Mouse (Mus musculus) mammary gland, adult 2 months (tissue): ENCODE data around the gene Slc39a1. TPM values are rescaled to one million over a fixed set of nuclear protein-coding genes. Genes with fewer than 3 reads are reported as not detected.

Source experiments
- polyA plus RNA-seq: library from polyadenylated mRNA; depleted of rRNA; stranded (reverse); fragments of >200 nt; gene quantifications from 2 replicates; pipeline ENCODE4 v1.2.3, GENCODE M21; 2012; ENCODE audit warnings: low replicate concordance; rRNA removed

The Slc39a1 gene
- 99.1 and 121 TPM in 2 replicates for polyA plus RNA-seq

DNA sequence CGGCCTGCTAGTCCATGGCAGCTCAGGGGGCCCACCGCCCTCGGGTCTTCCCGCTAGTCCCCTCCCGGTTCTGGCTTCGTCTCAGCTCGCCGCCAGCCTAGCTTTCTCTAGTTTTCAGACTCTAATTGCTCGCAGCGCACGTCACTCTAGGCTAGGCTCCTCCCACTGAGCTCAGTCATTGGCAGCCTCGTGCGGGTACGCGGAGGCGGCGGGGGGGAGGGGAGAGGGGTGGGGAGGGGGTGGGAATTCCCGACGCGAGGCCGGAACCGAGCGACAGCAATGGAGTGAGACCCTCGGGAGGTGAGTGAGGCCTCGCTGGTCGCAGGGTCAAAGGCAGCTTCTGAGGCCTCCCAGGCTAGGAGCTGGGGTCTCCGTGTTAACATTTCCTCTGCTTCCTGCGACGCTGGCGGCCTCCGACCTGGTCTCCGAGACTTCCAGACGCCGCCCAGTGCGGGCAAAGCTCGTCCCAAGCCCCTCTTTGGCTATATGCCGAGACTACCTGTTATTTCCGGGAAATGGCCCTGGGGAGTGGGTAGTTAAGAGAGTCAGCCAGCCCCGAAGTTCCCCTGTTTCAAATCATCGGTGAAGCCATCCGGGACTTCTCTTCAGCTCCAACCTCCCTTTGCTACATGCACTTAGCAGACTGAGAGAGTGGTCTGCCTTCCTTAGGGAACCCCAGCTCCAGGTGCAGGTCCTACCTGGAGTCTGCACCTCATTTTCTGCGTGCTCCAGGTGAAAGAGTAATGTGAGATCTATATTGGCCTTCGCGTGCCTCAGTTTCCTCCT lies at the start of gene Slc39a1:
Slc39a1 (plus strand) TSS at position 213 of the 786 bp plus-strand sequence.

DNA sequence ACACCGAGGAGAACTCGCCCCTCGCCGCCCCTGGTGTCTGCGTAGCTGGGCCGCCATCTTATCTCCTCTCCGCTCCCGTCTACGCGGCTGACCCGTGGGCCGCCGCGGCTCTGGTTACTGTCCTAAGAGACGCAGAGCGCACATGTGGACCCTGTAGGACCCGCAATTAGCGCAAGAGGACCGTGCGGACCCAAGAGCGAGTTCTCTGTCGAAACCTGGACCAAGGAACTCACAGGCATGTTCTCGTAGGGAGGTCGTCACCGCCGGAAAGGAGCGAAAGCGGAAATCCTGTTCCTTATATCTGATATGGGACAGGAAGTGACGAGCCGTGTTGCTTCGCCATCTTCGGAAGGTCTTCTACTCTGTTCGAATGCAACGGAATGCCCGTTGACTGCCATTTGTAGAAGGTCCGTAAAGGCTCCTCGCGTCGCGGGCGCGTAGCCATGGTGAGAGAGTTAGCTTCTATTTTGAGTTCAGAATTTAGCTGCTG lies 34.5 kb upstream of the Slc39a1 start, which contains the start of the genes Rps27 and Rab13:
Rps27 (minus strand) TSS at position 275 of the 490 bp plus-strand sequence.
Rab13 (plus strand) TSS at position 319 of the 490 bp plus-strand sequence.

DNA sequence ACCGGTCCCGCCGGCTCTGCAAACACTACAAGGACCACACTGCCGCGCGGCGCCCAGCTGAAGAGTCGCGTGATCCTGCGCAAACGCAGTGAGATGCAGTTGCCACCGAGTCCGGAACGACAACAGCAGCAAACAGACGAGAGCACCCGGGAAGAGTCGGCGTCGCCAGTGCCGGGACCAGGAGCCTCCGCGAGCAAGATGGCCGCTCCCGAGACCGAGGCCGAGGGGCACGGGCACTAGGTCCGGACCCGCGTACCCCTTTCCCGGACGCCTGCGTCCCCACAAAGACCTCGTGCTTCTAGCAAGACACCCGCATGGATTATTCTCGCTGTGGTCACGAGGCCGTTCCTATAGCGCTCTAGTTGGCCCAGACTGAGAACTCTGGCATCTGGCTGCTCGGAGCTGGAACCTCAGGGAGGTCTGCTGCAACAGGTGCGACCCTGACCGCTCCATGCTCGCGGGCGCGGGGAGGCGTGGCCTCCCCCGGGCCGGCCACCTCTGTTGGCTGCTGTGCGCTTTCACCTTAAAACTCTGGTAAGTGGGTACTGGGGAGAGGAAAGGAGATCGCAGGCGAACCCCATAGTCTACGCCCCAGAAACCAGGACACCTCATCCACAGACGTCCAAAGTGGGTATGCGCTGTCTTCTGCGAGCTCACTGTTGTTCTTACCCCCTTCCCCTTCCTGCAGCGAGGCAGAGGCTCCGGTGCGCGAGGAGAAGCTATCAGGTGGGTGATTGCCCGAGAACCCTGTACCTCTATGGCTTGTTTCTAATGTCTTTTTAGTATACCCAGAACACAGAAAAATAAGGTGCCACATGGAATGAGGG lies 16.3 kb upstream of the Slc39a1 start, which contains the start of gene Jtb:
Jtb (plus strand) TSS at position 91 of the 827 bp plus-strand sequence.

DNA sequence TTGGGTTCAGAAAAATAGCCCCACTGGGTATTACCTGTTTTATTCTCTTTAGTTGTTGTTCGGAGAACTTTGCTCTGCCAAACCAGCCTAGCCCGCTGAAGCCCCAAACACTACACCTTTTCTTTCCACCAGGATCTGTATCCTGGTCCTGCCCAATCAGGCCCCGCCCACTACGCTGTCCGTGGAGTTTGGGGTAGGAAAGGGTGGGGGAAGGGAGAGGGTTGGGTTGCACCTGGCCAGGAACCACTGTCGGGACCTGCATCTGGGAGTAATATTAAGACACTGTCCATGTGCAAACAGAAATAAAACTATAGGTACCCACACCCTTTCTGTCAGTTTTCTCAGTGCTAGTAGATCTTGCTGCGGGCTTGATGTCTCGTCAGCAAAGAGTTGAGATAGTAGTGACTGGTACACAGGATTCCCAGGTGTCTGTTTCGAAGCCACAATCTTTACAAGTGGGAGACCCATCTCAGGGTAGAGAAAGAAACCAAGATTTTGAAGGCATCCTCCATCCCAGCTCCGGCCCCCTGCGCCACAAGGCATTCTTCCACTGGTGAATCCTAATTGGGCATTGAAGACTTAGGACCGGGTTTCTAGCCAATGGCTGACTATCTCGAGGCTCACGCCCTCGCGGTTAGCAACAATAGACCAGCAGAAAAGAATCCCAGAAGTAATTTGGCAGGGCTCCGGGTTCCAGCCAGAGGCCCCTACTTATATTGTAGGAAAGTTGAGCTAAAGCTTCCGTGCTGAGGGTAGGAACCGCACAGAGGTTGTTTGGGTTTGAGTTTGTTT lies 4.8 kb upstream of the Slc39a1 start, which contains the start of gene Creb3l4:
Creb3l4 (minus strand) TSS at position 529 of the 792 bp plus-strand sequence.

DNA sequence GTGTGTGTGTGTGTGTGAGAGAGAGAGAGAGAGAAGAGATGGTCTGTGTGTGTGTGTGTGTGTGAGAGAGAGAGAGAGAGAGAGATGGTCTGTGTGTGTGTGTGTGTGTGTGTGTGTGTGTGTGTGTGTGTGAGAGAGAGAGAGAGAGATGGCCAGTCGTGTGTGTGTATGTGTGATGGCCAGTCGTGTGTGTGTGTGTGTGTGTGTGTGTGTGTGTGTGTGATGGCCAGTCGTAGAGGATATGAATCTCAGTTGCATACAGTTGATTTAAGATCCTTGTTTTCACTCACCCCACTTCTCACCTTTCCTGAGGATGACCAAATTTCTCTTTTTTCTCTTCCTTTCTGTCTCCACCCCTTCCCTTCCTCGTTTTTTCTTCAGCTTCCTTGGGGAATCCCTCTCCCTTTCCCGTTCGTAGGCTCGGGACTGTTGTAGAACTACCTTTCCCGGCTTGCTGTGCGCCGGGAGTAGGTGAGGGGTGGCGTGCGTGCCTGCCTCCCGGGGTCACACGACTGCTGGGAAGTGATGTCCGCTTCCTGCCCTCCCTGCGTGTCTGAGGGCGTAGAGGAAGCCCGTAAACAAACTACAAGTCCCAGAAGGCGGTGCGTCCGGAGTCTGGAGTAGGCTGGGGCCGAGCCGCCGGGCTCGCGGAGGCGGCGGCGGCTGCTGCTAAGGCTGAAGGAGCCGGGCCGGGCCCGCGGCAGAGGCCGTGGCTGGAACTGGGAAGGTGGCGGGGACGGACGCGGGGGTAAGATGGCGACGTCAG lies 5.9 kb downstream of the Slc39a1 start, which contains the start of gene Crtc2:
Crtc2 (plus strand) TSS at position 511 of the 766 bp plus-strand sequence.

DNA sequence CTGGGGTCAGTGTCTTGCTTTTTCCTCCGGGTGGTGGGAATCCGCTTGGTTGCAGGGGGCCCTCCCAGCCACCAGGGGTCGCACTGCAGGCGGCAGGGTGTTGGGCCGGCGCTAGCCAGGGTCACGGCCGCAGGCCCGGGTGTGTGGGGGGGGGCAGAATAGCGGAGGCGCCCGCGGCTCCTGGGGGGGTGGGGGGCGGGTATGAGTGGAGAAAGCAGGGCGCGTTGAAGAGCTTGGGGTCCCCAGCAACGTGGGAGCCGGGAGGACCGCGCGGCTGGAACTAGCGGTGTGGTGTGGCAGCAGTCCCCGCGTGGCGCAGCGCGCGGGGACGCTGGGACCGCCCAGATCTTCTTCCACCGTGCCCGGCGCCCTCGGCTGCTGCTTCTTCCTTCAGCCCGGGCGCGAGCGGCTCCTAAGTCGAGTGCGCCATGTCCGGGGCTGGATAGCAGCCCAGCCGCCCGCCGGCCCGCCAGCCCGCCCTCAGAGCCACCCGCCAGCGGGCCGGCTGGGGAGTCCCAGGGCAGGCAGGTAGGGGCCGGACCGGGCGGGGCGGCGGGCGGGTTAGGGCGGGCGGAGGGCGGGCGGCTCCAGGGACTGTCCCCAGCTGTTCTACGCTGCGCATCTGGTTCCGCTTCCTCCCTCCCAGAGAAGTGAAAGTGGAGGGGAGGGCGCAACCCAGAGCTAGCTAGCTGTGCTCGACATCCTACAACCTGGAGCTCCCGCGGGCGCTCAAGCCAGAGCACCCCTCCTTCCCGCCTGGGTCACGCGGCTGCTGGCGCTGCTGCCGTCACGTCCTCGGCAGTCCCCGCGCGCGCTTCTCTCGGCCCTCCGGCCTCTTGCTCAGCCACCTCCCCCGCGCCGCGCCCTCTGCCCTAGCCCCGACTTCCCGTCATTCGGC lies 17.3 kb downstream of the Slc39a1 start, which contains the start of gene Dennd4b:
Dennd4b (plus strand) TSS at position 152 of the 898 bp plus-strand sequence.

DNA sequence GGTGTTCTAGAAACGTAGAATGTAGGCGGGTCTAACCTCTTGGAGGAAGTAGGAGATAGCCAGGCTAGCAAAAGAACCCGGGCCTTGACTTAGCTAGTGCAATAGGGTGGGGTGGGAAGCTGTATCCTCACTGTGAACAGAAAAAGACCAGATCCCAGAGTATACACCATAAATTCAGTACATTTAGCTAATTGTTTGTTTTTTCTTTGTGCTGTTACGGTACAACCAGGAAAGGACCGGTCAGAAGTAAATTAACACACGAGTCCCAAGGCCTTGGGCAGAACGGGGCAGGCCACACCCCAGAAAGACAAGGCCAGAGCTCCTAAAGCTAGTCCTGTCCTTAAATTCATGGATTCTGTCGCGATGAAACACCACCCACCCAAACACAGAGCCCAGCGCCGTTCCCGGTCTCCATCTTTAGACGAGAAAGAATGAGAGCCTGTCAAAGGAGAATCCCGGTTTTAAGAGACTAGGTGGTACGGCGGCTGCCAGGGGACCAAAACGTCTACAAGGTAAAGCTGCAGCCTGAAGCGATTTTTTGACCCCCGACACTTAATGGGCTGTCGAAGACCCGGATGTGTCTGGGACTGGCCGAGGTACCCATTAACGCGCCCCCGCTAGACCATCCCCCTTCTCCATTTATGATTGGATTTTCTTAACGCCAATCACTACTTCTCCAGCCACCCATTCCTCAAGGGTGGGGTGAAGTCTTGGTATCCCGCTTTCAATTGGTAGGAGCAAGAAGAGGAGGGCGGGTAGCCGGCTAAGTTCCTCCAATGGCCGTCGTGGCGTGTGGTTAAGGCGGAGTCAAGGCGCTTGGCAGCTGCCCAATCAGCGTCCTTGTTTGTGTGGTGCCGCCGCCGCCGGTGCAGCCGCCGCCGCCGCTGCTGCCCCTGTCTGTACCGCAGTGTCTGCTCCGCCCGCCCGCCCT lies 44.6 kb downstream of the Slc39a1 start, which contains the start of gene Gatad2b:
Gatad2b (plus strand) TSS at position 834 of the 931 bp plus-strand sequence.

Other genes with a start within 250 kb of the Slc39a1 start
- 29.1 and 76.8 TPM in 2 replicates for gene Hax1, start 249.4 kb upstream of the Slc39a1 start, polyA plus RNA-seq
- 27.6 and 68.5 TPM in 2 replicates for gene 4933434E20Rik, start 196.5 kb upstream of the Slc39a1 start, polyA plus RNA-seq
- 114 and 174 TPM in 2 replicates for gene Ubap2l, start 195.5 kb upstream of the Slc39a1 start, polyA plus RNA-seq
- 103 and 148 TPM in 2 replicates for gene Tpm3, start 175.5 kb upstream of the Slc39a1 start, polyA plus RNA-seq
- gene Nup210l, start 144.0 kb upstream of the Slc39a1 start, polyA plus RNA-seq = 0.27 and 0.57 TPM in 2 replicates
- gene Rps27, start 34.5 kb upstream of the Slc39a1 start, polyA plus RNA-seq = 1,026 and 2,137 TPM in 2 replicates
- 5.5 and 5.7 TPM in 2 replicates for gene Rab13, start 34.5 kb upstream of the Slc39a1 start, polyA plus RNA-seq
- gene Jtb, start 16.6 kb upstream of the Slc39a1 start, polyA plus RNA-seq = 69.0 and 95.6 TPM in 2 replicates
- gene Creb3l4, start 4.7 kb upstream of the Slc39a1 start, polyA plus RNA-seq = 1.7 and 2.5 TPM in 2 replicates
- gene Crtc2, start 6.0 kb downstream of the Slc39a1 start, polyA plus RNA-seq = 81.9 and 84.8 TPM in 2 replicates
- 78.6 and 97.3 TPM in 2 replicates for gene Dennd4b, start 17.0 kb downstream of the Slc39a1 start, polyA plus RNA-seq
- gene Gatad2b, start 45.0 kb downstream of the Slc39a1 start, polyA plus RNA-seq = 22.3 and 24.7 TPM in 2 replicates
- 21.0 and 21.7 TPM in 2 replicates for gene Slc27a3, start 141.8 kb downstream of the Slc39a1 start, polyA plus RNA-seq
- gene Ints3, start 185.4 kb downstream of the Slc39a1 start, polyA plus RNA-seq = 26.7 and 32.2 TPM in 2 replicates
- 102 and 127 TPM in 2 replicates for gene Npr1, start 217.7 kb downstream of the Slc39a1 start, polyA plus RNA-seq
- 13.6 and 27.9 TPM in 2 replicates for gene Ilf2, start 228.0 kb downstream of the Slc39a1 start, polyA plus RNA-seq
- 24.1 and 56.4 TPM in 2 replicates for gene Snapin, start 242.9 kb downstream of the Slc39a1 start, polyA plus RNA-seq